Mouse (Mus musculus): ENCODE results near the gene Mgat5.

The Mgat5 gene

GRCm38 (mm10) chr1:127262170-127262837 lies 57.5 kb downstream of the Mgat5 start:
- DNase-seq = no peak

GRCm38 (mm10) chr1:127267985-127268384 lies 63.2 kb downstream of the Mgat5 start:
- no peak for DNase-seq

- no peak for DNase-seq
Observed at GRCm38 (mm10) chr1:127269343-127269742, 64.5 kb downstream of the Mgat5 start.

- DNase-seq = no peak
Observed at GRCm38 (mm10) chr1:127270273-127271020, 65.6 kb downstream of the Mgat5 start.

GRCm38 (mm10) chr1:127271156-127271555 lies 66.3 kb downstream of the Mgat5 start:
- no peak for DNase-seq

GRCm38 (mm10) chr1:127273363-127273762 lies 68.5 kb downstream of the Mgat5 start:
- no peak for DNase-seq

- no peak for DNase-seq
Observed at GRCm38 (mm10) chr1:127275572-127276324, 70.9 kb downstream of the Mgat5 start.

GRCm38 (mm10) chr1:127278067-127278466 lies 73.3 kb downstream of the Mgat5 start:
- no peak for DNase-seq

GRCm38 (mm10) chr1:127280256-127280655 lies 75.4 kb downstream of the Mgat5 start:
- DNase-seq = peak in 1 of 2 experiments; percentile 21

- no peak for DNase-seq
Observed at GRCm38 (mm10) chr1:127284975-127285374, 80.2 kb downstream of the Mgat5 start.

- no peak for DNase-seq
Observed at GRCm38 (mm10) chr1:127287505-127287904, 82.7 kb downstream of the Mgat5 start.

GRCm38 (mm10) chr1:127290879-127291278 lies 86.1 kb downstream of the Mgat5 start:
- no peak for DNase-seq

- no peak for DNase-seq
Observed at GRCm38 (mm10) chr1:127291721-127292120, 86.9 kb downstream of the Mgat5 start.

GRCm38 (mm10) chr1:127293286-127293685 lies 88.5 kb downstream of the Mgat5 start:
- no peak for DNase-seq

- no peak for DNase-seq
Observed at GRCm38 (mm10) chr1:127296815-127297214, 92.0 kb downstream of the Mgat5 start.

- DNase-seq = no peak
Observed at GRCm38 (mm10) chr1:127299774-127300173, 95.0 kb downstream of the Mgat5 start.

GRCm38 (mm10) chr1:127301038-127301437 lies 96.2 kb downstream of the Mgat5 start:
- DNase-seq = no peak

- DNase-seq = no peak
Observed at GRCm38 (mm10) chr1:127302620-127303019, 97.8 kb downstream of the Mgat5 start.

- no peak for DNase-seq
Observed at GRCm38 (mm10) chr1:127303791-127304190, 99.0 kb downstream of the Mgat5 start.

- DNase-seq = no peak
Observed at GRCm38 (mm10) chr1:127304281-127304680, 99.5 kb downstream of the Mgat5 start.

- DNase-seq = no peak
Observed at GRCm38 (mm10) chr1:127305582-127305981, 100.8 kb downstream of the Mgat5 start.

GRCm38 (mm10) chr1:127306024-127306771 lies 101.4 kb downstream of the Mgat5 start:
- no peak for DNase-seq

GRCm38 (mm10) chr1:127307361-127307760 lies 102.5 kb downstream of the Mgat5 start:
- DNase-seq = no peak
